In genomic region chr13:22381128-22381527, GRCm38 (mm10) we compare ENCODE assay signal across 19 mouse cellular contexts. TPM values are rescaled to one million over a fixed set of nuclear protein-coding genes. Genes with fewer than 3 reads are reported as not detected.
DNase-seq lines count a peak whose midpoint lies in the region; ATAC-seq lines count a peak whose summit lies in the region.
"Not testable (repeated sequence)": the region's sequence is repeated elsewhere in the genome, so short reads cannot be mapped to it uniquely, and the experiment has no call there.
"Had no signal": no experiment of that assay in that cellular context is flagged by ENCODE, and none has a peak within 500 bp of the region (broad histone marks: within the 10 kb centered on the region; RNA-seq: fewer than 3 reads in every experiment).

No protein-coding gene starts in this region.

- H3K4me2 ChIP-seq in heart, embryonic 16.5 days (ENCODE audit: low read depth, low read length): not testable (repeated sequence)

- H3K9me3 ChIP-seq in heart, embryonic 16.5 days (replicated peaks; ENCODE audit: control insufficient read depth, low read length): not testable (repeated sequence)

- intact Hi-C loops in left cerebral cortex, postnatal 36 days (cut with DNase I): not testable (repeated sequence)

- not testable (repeated sequence) for H3K27me3 ChIP-seq in heart, embryonic 16.5 days (ENCODE audit: control insufficient read depth, insufficient read depth, low read length)

- not testable (repeated sequence) for H3K4me1 ChIP-seq in heart, embryonic 16.5 days (ENCODE audit: control insufficient read depth, insufficient read depth, low read length)

- DNase-seq in brain, adult 2 months (ENCODE audit: low read depth, low spot score): peak; percentile 80
- peak; percentile 19 to 67 for DNase-seq in frontal cortex, postnatal 36 days (ENCODE audit: low spot score in 2 of 2)
- peak; percentile 8 for DNase-seq in kidney, postnatal 14 days
- peak; percentile 11 to 25 for DNase-seq in layer of hippocampus, postnatal 36 days
- DNase-seq in left cerebral cortex, postnatal 36 days (ENCODE audit: low spot score in 2 of 2): peak; percentile 22 to 34
- peak; percentile 19 to 41 for DNase-seq in right cerebral cortex, adult 2 months (ENCODE audit: low spot score in 2 of 2)

- not testable (repeated sequence) for H3K9ac ChIP-seq in heart, embryonic 16.5 days (ENCODE audit: low read length)

- WGBS in heart, embryonic 16.5 days: 22% methylated on average over 3 of the region's 3 CpGs

- peak overlapping the region; percentile 57 for H3K27ac ChIP-seq in heart, embryonic 16.5 days (ENCODE audit: low read length)

- not testable (repeated sequence) for ATAC-seq in heart, embryonic 16.5 days (replicated peaks; ENCODE audit: extremely low read depth, insufficient read depth, low FRiP score)

- H3K36me3 ChIP-seq in heart, embryonic 16.5 days (ENCODE audit: control insufficient read depth, insufficient read depth): not testable (repeated sequence)

- H3K4me3 ChIP-seq in heart, embryonic 16.5 days (ENCODE audit: low read length): not testable (repeated sequence)

RNA-seq across cellular contexts. Expression of gene Vmn1r199, which starts 1.5 kb away (rescaled TPM):
- not detected in 2 replicates for polyA plus RNA-seq in heart, embryonic 16.5 days (2015; fragmentation: Nextera tagmentation; extraction: Ambion mirVana)
- not detected for total RNA-seq in layer of hippocampus, postnatal 36 days (2021)
- total RNA-seq in left cerebral cortex, postnatal 36 days (2021): not detected
- total RNA-seq: adrenal gland, adult 2 months; gastrocnemius, adult 2 months; granulocyte monocyte progenitor cell, adult 5-6 weeks; hematopoietic stem cell, adult 5-6 weeks; hindbrain, postnatal 0 days; midbrain, postnatal 0 days had no signal
- polyA plus RNA-seq: adrenal gland, adult 2 months; brain, embryonic 14.5 days; forebrain, embryonic 13.5 days; hindbrain, postnatal 0 days; kidney, adult 2 months; limb, embryonic 12.5 days; liver, embryonic 15.5 days; midbrain, postnatal 0 days; spleen, adult 2 months had no signal

RNA-seq across cellular contexts. Expression of gene Vmn1r200, which starts 9.0 kb away (rescaled TPM):
- not detected in 2 replicates for polyA plus RNA-seq in heart, embryonic 16.5 days (2015; fragmentation: Nextera tagmentation; extraction: Ambion mirVana)
- not detected for total RNA-seq in layer of hippocampus, postnatal 36 days (2021)
- not detected for total RNA-seq in left cerebral cortex, postnatal 36 days (2021)
- total RNA-seq: adrenal gland, adult 2 months; gastrocnemius, adult 2 months; granulocyte monocyte progenitor cell, adult 5-6 weeks; hematopoietic stem cell, adult 5-6 weeks; hindbrain, postnatal 0 days; midbrain, postnatal 0 days had no signal
- polyA plus RNA-seq: adrenal gland, adult 2 months; brain, embryonic 14.5 days; forebrain, embryonic 13.5 days; hindbrain, postnatal 0 days; kidney, adult 2 months; limb, embryonic 12.5 days; liver, embryonic 15.5 days; midbrain, postnatal 0 days; spleen, adult 2 months had no signal

RNA-seq across cellular contexts. Expression of gene Vmn1r198, which starts 31.0 kb away (rescaled TPM):
- not detected in 2 replicates for polyA plus RNA-seq in heart, embryonic 16.5 days (2015; fragmentation: Nextera tagmentation; extraction: Ambion mirVana)
- not detected for total RNA-seq in layer of hippocampus, postnatal 36 days (2021)
- not detected for total RNA-seq in left cerebral cortex, postnatal 36 days (2021)
- total RNA-seq: adrenal gland, adult 2 months; gastrocnemius, adult 2 months; granulocyte monocyte progenitor cell, adult 5-6 weeks; hematopoietic stem cell, adult 5-6 weeks; hindbrain, postnatal 0 days; midbrain, postnatal 0 days had no signal
- polyA plus RNA-seq: adrenal gland, adult 2 months; brain, embryonic 14.5 days; forebrain, embryonic 13.5 days; hindbrain, postnatal 0 days; kidney, adult 2 months; limb, embryonic 12.5 days; liver, embryonic 15.5 days; midbrain, postnatal 0 days; spleen, adult 2 months had no signal

RNA-seq across cellular contexts. Expression of gene Vmn1r197, which starts 56.7 kb away (rescaled TPM):
- polyA plus RNA-seq in heart, embryonic 16.5 days (2015; fragmentation: Nextera tagmentation; extraction: Ambion mirVana): not detected in 2 replicates
- total RNA-seq in layer of hippocampus, postnatal 36 days (2021): not detected
- not detected for total RNA-seq in left cerebral cortex, postnatal 36 days (2021)
- total RNA-seq: adrenal gland, adult 2 months; gastrocnemius, adult 2 months; granulocyte monocyte progenitor cell, adult 5-6 weeks; hematopoietic stem cell, adult 5-6 weeks; hindbrain, postnatal 0 days; midbrain, postnatal 0 days had no signal
- polyA plus RNA-seq: adrenal gland, adult 2 months; brain, embryonic 14.5 days; forebrain, embryonic 13.5 days; hindbrain, postnatal 0 days; kidney, adult 2 months; limb, embryonic 12.5 days; liver, embryonic 15.5 days; midbrain, postnatal 0 days; spleen, adult 2 months had no signal

Comparison
In these comparisons a context has a peak if more than half of its experiments do, and no peak if none do; other contexts are left out.
1. DNase-seq: peak in every context shown above with its lines; median percentile 80 in brain, adult 2 months; 43 in frontal cortex, postnatal 36 days; 30 in right cerebral cortex, adult 2 months; 28 in left cerebral cortex, postnatal 36 days; 18 in layer of hippocampus, postnatal 36 days; 8 in kidney, postnatal 14 days.